ENCODE assay signal across 27 mouse cellular contexts in the genomic region with DNA sequence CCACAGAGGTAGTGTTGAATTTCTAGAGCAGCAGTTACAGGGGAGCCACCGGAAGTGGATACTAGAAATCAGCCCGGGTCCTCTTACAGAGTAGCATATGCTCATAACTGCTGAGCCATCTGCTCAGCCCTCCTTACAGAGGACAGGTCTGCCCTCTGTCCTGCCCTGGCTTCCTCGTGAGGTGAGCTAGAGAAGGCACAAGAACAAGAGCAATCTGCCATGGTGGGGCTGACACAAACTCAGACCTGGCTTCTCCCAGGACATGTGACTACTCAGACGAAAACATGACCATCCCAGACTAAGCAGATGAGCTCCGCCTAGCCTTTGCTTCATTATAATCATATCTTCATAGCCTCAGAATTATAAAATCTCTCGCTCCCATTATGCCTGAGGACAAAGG. TPM values are rescaled to one million over a fixed set of nuclear protein-coding genes. Genes with fewer than 3 reads are reported as not detected.
DNase-seq lines count a peak whose midpoint lies in the region; ATAC-seq and TF ChIP-seq lines count a peak whose summit lies in the region.
"Had no signal": no experiment of that assay in that cellular context is flagged by ENCODE, and none has a peak within 500 bp of the region (broad histone marks: within the 10 kb centered on the region; RNA-seq: fewer than 3 reads in every experiment).

No protein-coding gene starts in this region.

- intact Hi-C loops in heart, postnatal 14 days (cut with DNase I): no loop called here

- H3K9me3 ChIP-seq in heart, embryonic 13.5 days: no peaks in the 10 kb centered on the region
- no peaks in the 10 kb centered on the region for H3K9me3 ChIP-seq in liver, postnatal 0 days (ENCODE audit: low read length)
- no peaks in the 10 kb centered on the region for H3K9me3 ChIP-seq in limb, embryonic 12.5 days
- H3K9me3 ChIP-seq: liver, embryonic 15.5 days had no signal

- H3K27ac ChIP-seq in heart, embryonic 13.5 days (replicated peaks): peak overlapping the region; percentile 22; the same call in 1 of the 2 replicates
- peak overlapping the region; percentile 58 for H3K27ac ChIP-seq in liver, adult 2 months (replicated peaks; ENCODE audit: insufficient read depth, low read depth, low read length)
- H3K27ac ChIP-seq in liver, postnatal 0 days (ENCODE audit: low read depth): no peak overlapping the region
- H3K27ac ChIP-seq in brown adipose tissue, adult 24 weeks (replicated peaks; ENCODE audit: low read depth, low read length): peak overlapping the region; percentile 97
- H3K27ac ChIP-seq in limb, embryonic 12.5 days: peak overlapping the region; percentile 41; the same call in 1 of the 2 replicates
- H3K27ac ChIP-seq: hindbrain, postnatal 0 days; liver, embryonic 15.5 days had no signal

- no peaks in the 10 kb centered on the region for H3K27me3 ChIP-seq in heart, embryonic 13.5 days (replicated peaks)
- no peaks in the 10 kb centered on the region for H3K27me3 ChIP-seq in liver, adult 2 months (ENCODE audit: control insufficient read depth, insufficient read depth, low read length)
- H3K27me3 ChIP-seq in liver, postnatal 0 days (ENCODE audit: insufficient read depth, low read length): no peaks in the 10 kb centered on the region
- no peaks in the 10 kb centered on the region for H3K27me3 ChIP-seq in limb, embryonic 12.5 days
- H3K27me3 ChIP-seq: liver, embryonic 15.5 days; Patski had no signal

- no peak for ATAC-seq in heart, embryonic 13.5 days (ENCODE audit: extremely low read depth, insufficient number of reproducible peaks, low FRiP score, low TSS enrichment)
- no peak for ATAC-seq in liver, postnatal 0 days
- no peak for ATAC-seq in limb, embryonic 12.5 days (ENCODE audit: insufficient number of reproducible peaks, insufficient read depth, low FRiP score, low TSS enrichment, low read depth)
- no peak for ATAC-seq in megakaryocyte, adult 5-6 weeks (ENCODE audit: poor library complexity, severe bottlenecking)
- ATAC-seq: hindbrain, postnatal 0 days; intestine, postnatal 0 days; Patski had no signal

- peaks cover 41% of the 10 kb centered on the region for H3K36me3 ChIP-seq in heart, embryonic 13.5 days
- H3K36me3 ChIP-seq in liver, adult 2 months (ENCODE audit: control insufficient read depth, insufficient read depth, low read length): no peaks in the 10 kb centered on the region
- peaks cover 27% of the 10 kb centered on the region for H3K36me3 ChIP-seq in liver, postnatal 0 days (replicated peaks; ENCODE audit: insufficient read depth, low read length)
- H3K36me3 ChIP-seq in limb, embryonic 12.5 days: peaks cover 49% of the 10 kb centered on the region

- H3K79me2 ChIP-seq in liver, adult 2 months (ENCODE audit: control insufficient read depth, insufficient read depth, low read length): peaks cover 17% of the 10 kb centered on the region

- peaks cover 73% of the 10 kb centered on the region for H3K4me1 ChIP-seq in heart, embryonic 13.5 days
- peaks cover 16% of the 10 kb centered on the region; the same call in 1 of the 2 replicates for H3K4me1 ChIP-seq in liver, adult 2 months (ENCODE audit: control insufficient read depth, insufficient read depth, low read length)
- peaks cover 34% of the 10 kb centered on the region for H3K4me1 ChIP-seq in liver, postnatal 0 days (ENCODE audit: insufficient read depth)
- peaks cover 35% of the 10 kb centered on the region for H3K4me1 ChIP-seq in brown adipose tissue, adult 24 weeks (ENCODE audit: control insufficient read depth, insufficient read depth, insufficient read length, low read length)
- peaks cover 62% of the 10 kb centered on the region for H3K4me1 ChIP-seq in limb, embryonic 12.5 days (replicated peaks)

- whole genome bisulfite sequencing in heart, embryonic 13.5 days: 64% methylated on average over 6 of the region's 6 CpGs
- 59% methylated on average over 6 of the region's 6 CpGs for WGBS in liver, adult 2 months
- 63% methylated on average over 6 of the region's 6 CpGs for WGBS in liver, postnatal 0 days (ENCODE audit: insufficient replicate concordance)
- WGBS in limb, embryonic 12.5 days: 62% methylated on average over 6 of the region's 6 CpGs

- TF ChIP-seq CTCF in liver, adult 2 months (IDR thresholded peaks at IDR 0.05; ENCODE audit: low read depth, low read length): no peak
- TF ChIP-seq CTCF in liver, postnatal 0 days (IDR thresholded peaks at IDR 0.05; ENCODE audit: low read depth): no peak

- H3K4me2 ChIP-seq in heart, embryonic 13.5 days: no peak overlapping the region
- H3K4me2 ChIP-seq in liver, postnatal 0 days (ENCODE audit: low read depth, low read length): no peak overlapping the region
- H3K4me2 ChIP-seq in limb, embryonic 12.5 days: 0 out of 2 replicates have a peak overlapping the region, but pooled peaks have one; percentile 34
- H3K4me2 ChIP-seq: liver, embryonic 15.5 days; midbrain, embryonic 11.5 days had no signal

- H3K4me3 ChIP-seq in heart, embryonic 13.5 days: no peak overlapping the region
- no peak overlapping the region for H3K4me3 ChIP-seq in liver, adult 2 months (ENCODE audit: insufficient read depth, low read depth, low read length)
- no peak overlapping the region for H3K4me3 ChIP-seq in liver, postnatal 0 days (ENCODE audit: low read depth, low read length)
- no peak overlapping the region for H3K4me3 ChIP-seq in brown adipose tissue, adult 24 weeks (ENCODE audit: insufficient read depth, low read depth, low read length)
- no peak overlapping the region for H3K4me3 ChIP-seq in limb, embryonic 12.5 days (replicated peaks)
- H3K4me3 ChIP-seq: liver, embryonic 15.5 days had no signal

- 0 out of 2 replicates have a peak overlapping the region, but pooled peaks have one; percentile 21 for H3K9ac ChIP-seq in heart, embryonic 13.5 days
- peak overlapping the region; percentile 24; the same call in 1 of the 2 replicates for H3K9ac ChIP-seq in liver, adult 2 months (ENCODE audit: low read depth, low read length)
- no peak overlapping the region for H3K9ac ChIP-seq in liver, postnatal 0 days (replicated peaks)
- H3K9ac ChIP-seq in limb, embryonic 12.5 days (replicated peaks): no peak overlapping the region
- H3K9ac ChIP-seq: liver, embryonic 15.5 days had no signal

- no peak for TF ChIP-seq POLR2A in liver, adult 2 months (IDR thresholded peaks at IDR 0.05; ENCODE audit: extremely low read depth, insufficient read depth, low read length)

- TF ChIP-seq EP300 in liver, postnatal 0 days (IDR thresholded peaks at IDR 0.05; ENCODE audit: low read depth): no peak

- no peak for DNase-seq in heart, postnatal 14 days
- no peak for DNase-seq in liver, adult 2 months (ENCODE audit: extremely low read depth, low read depth, low spot score)
- no peak for DNase-seq in liver, postnatal 0 days
- no peak for DNase-seq in B cell, adult 2 months
- DNase-seq: cerebellum, adult 11 months; cerebellum, postnatal 14 days; left cerebral cortex, postnatal 4 days; right cerebral cortex, adult 18-20 months; thymus, postnatal 36 days had no signal

RNA-seq across cellular contexts. Expression of gene Ifitm5, which starts 1.7 kb away (rescaled TPM):
- 1.2 TPM in 2 replicates for polyA plus RNA-seq in heart, embryonic 13.5 days (2015; fragmentation: Nextera tagmentation; extraction: Ambion mirVana)
- under 1 TPM; 0.38 to 0.80 TPM for total RNA-seq in heart, postnatal 14 days (2021)
- total RNA-seq in liver, adult 2 months (2014; rRNA removed): 0.40 and 0.55 TPM in 2 replicates
- 0.76 and 1.0 TPM in 2 replicates for polyA plus RNA-seq in liver, adult 2 months (2012; rRNA removed)
- polyA plus RNA-seq in liver, postnatal 0 days (2015; fragmentation: Nextera tagmentation; extraction: Ambion mirVana): 0.41 and 0.48 TPM in 2 replicates
- not detected in 2 replicates for polyA plus RNA-seq in brown adipose tissue, adult 24 weeks (2012; ENCODE audit: insufficient read depth, insufficient read length, missing spikeins)
- polyA plus RNA-seq in limb, embryonic 12.5 days (2016; fragmentation: Nextera tagmentation; extraction: Ambion mirVana): 5.6 and 6.1 TPM in 2 replicates
- 0.78 and 2.3 TPM in 2 replicates for total RNA-seq in megakaryocyte, adult 5-6 weeks (2015)
- total RNA-seq in megakaryocyte, adult 5-6 weeks (2017): 1.3 TPM in 1 of 2 replicates, not detected in the other
- total RNA-seq: gastrocnemius, adult 18-20 months; granulocyte monocyte progenitor cell, adult 5-6 weeks; hematopoietic stem cell, adult 5-6 weeks; hindbrain, postnatal 0 days; left cerebral cortex, adult 18-20 months; left cerebral cortex, postnatal 4 days had no signal
- polyA plus RNA-seq: forebrain, embryonic 11.5 days; hindbrain, postnatal 0 days had no signal

RNA-seq across cellular contexts. Expression of gene Gm45717, which starts 4.0 kb away (rescaled TPM):
- polyA plus RNA-seq in heart, embryonic 13.5 days (2015; fragmentation: Nextera tagmentation; extraction: Ambion mirVana): not detected in 2 replicates
- total RNA-seq in heart, postnatal 14 days (2021): not detected
- total RNA-seq in liver, adult 2 months (2014; rRNA removed): not detected in 2 replicates
- polyA plus RNA-seq in liver, adult 2 months (2012; rRNA removed): not detected in 2 replicates
- 0.59 TPM in 1 of 2 replicates, not detected in the other for polyA plus RNA-seq in liver, postnatal 0 days (2015; fragmentation: Nextera tagmentation; extraction: Ambion mirVana)
- not detected in 2 replicates for polyA plus RNA-seq in brown adipose tissue, adult 24 weeks (2012; ENCODE audit: insufficient read depth, insufficient read length, missing spikeins)
- not detected in 2 replicates for polyA plus RNA-seq in limb, embryonic 12.5 days (2016; fragmentation: Nextera tagmentation; extraction: Ambion mirVana)
- not detected in 2 replicates for total RNA-seq in megakaryocyte, adult 5-6 weeks (2015)
- 0.88 TPM in 1 of 2 replicates, not detected in the other for total RNA-seq in megakaryocyte, adult 5-6 weeks (2017)
- total RNA-seq: adrenal gland, postnatal 14 days; gastrocnemius, adult 18-20 months; granulocyte monocyte progenitor cell, adult 5-6 weeks; hematopoietic stem cell, adult 5-6 weeks; hindbrain, postnatal 0 days; left cerebral cortex, adult 18-20 months; left cerebral cortex, postnatal 4 days had no signal
- polyA plus RNA-seq: brain, embryonic 14.5 days; C2C12; forebrain, embryonic 11.5 days; liver, embryonic 15.5 days; macrophage; midbrain, embryonic 11.5 days had no signal

RNA-seq across cellular contexts. Expression of gene Ifitm2, which starts 4.0 kb away (rescaled TPM):
- 505 and 535 TPM in 2 replicates for polyA plus RNA-seq in heart, embryonic 13.5 days (2015; fragmentation: Nextera tagmentation; extraction: Ambion mirVana)
- 100 to 1,000 TPM; 130 TPM for total RNA-seq in heart, postnatal 14 days (2021)
- total RNA-seq in liver, adult 2 months (2014; rRNA removed): 270 and 282 TPM in 2 replicates
- polyA plus RNA-seq in liver, adult 2 months (2012; rRNA removed): 968 and 1,028 TPM in 2 replicates
- polyA plus RNA-seq in liver, postnatal 0 days (2015; fragmentation: Nextera tagmentation; extraction: Ambion mirVana): 798 and 816 TPM in 2 replicates
- polyA plus RNA-seq in brown adipose tissue, adult 24 weeks (2012; ENCODE audit: insufficient read depth, insufficient read length, missing spikeins): 194 and 274 TPM in 2 replicates
- polyA plus RNA-seq in limb, embryonic 12.5 days (2016; fragmentation: Nextera tagmentation; extraction: Ambion mirVana): 941 and 1,046 TPM in 2 replicates
- total RNA-seq in megakaryocyte, adult 5-6 weeks (2015): 773 and 813 TPM in 2 replicates
- total RNA-seq in megakaryocyte, adult 5-6 weeks (2017): 401 and 447 TPM in 2 replicates

RNA-seq across cellular contexts. Expression of gene Pgghg, which starts 10.6 kb away (rescaled TPM):
- polyA plus RNA-seq in heart, embryonic 13.5 days (2015; fragmentation: Nextera tagmentation; extraction: Ambion mirVana): 13.1 and 13.8 TPM in 2 replicates
- 1 to 10 TPM; 7.4 to 7.7 TPM for total RNA-seq in heart, postnatal 14 days (2021)
- 16.6 and 19.1 TPM in 2 replicates for total RNA-seq in liver, adult 2 months (2014; rRNA removed)
- polyA plus RNA-seq in liver, adult 2 months (2012; rRNA removed): 41.3 and 43.3 TPM in 2 replicates
- polyA plus RNA-seq in liver, postnatal 0 days (2015; fragmentation: Nextera tagmentation; extraction: Ambion mirVana): 5.5 and 6.3 TPM in 2 replicates
- 7.1 and 8.7 TPM in 2 replicates for polyA plus RNA-seq in brown adipose tissue, adult 24 weeks (2012; ENCODE audit: insufficient read depth, insufficient read length, missing spikeins)
- polyA plus RNA-seq in limb, embryonic 12.5 days (2016; fragmentation: Nextera tagmentation; extraction: Ambion mirVana): 18.9 and 21.5 TPM in 2 replicates
- 8.7 and 9.3 TPM in 2 replicates for total RNA-seq in megakaryocyte, adult 5-6 weeks (2015)
- total RNA-seq in megakaryocyte, adult 5-6 weeks (2017): 7.8 and 10.2 TPM in 2 replicates

RNA-seq across cellular contexts. Expression of gene Ifitm1, which starts 15.3 kb away (rescaled TPM):
- 9.7 and 15.9 TPM in 2 replicates for polyA plus RNA-seq in heart, embryonic 13.5 days (2015; fragmentation: Nextera tagmentation; extraction: Ambion mirVana)
- 1 to 10 TPM; 3.1 to 4.2 TPM for total RNA-seq in heart, postnatal 14 days (2021)
- 11.2 and 11.3 TPM in 2 replicates for total RNA-seq in liver, adult 2 months (2014; rRNA removed)
- polyA plus RNA-seq in liver, adult 2 months (2012; rRNA removed): 48.6 and 79.4 TPM in 2 replicates
- 33.4 and 38.6 TPM in 2 replicates for polyA plus RNA-seq in liver, postnatal 0 days (2015; fragmentation: Nextera tagmentation; extraction: Ambion mirVana)
- not detected in 2 replicates for polyA plus RNA-seq in brown adipose tissue, adult 24 weeks (2012; ENCODE audit: insufficient read depth, insufficient read length, missing spikeins)
- polyA plus RNA-seq in limb, embryonic 12.5 days (2016; fragmentation: Nextera tagmentation; extraction: Ambion mirVana): 77.8 and 78.8 TPM in 2 replicates
- 110 and 111 TPM in 2 replicates for total RNA-seq in megakaryocyte, adult 5-6 weeks (2015)
- total RNA-seq in megakaryocyte, adult 5-6 weeks (2017): 48.4 and 56.3 TPM in 2 replicates

Comparison
In these comparisons a context has a peak if more than half of its experiments do, and no peak if none do; other contexts are left out.
1. H3K9ac ChIP-seq: peak in heart, embryonic 13.5 days (single experiment) and liver, adult 2 months (single experiment); none in liver, postnatal 0 days (single experiment) and limb, embryonic 12.5 days (single experiment).